Mouse (Mus musculus) lung, postnatal 0 days (tissue): ENCODE data around the gene Cnpy3.

ENCODE experiments used
- CTCF ChIP-seq: IDR thresholded peaks from 2 replicates; pipeline ENCODE4 v1.5.1; 2016; ENCODE audit warnings: antibody characterized with exemption, mild to moderate bottlenecking
- EP300 ChIP-seq: IDR thresholded peaks from 2 replicates; pipeline ENCODE4 v1.6.1; 2016; ENCODE audit warnings: antibody characterized with exemption, mild to moderate bottlenecking, control low read depth

- no peak for TF ChIP-seq CTCF
- no peak for TF ChIP-seq EP300
Observed at GRCm38 (mm10) chr17:46711612-46712271, 40.3 kb downstream of the Cnpy3 start.
